Mouse (Mus musculus) bone marrow macrophage, adult 2 months (primary cell): Measurements from ENCODE around the gene Top3a. TPM values are rescaled to one million over a fixed set of nuclear protein-coding genes. Genes with fewer than 3 reads are reported as not detected.
A peak's percentile ranks its signal among the peaks of the same experiment; 100 is the strongest.

ENCODE experiments used
- H3K27ac ChIP-seq: 2 replicates; pipeline ENCODE4 v1.5.1; 2012; ENCODE audit warnings: low read depth, low read length; ENCODE audit not compliant: insufficient read depth
- H3K4me1 ChIP-seq: 2 replicates; pipeline ENCODE4 v1.6.1; 2012; ENCODE audit warnings: low read length; ENCODE audit not compliant: control insufficient read depth, insufficient read depth
- H3K4me3 ChIP-seq: 2 replicates; pipeline ENCODE4 v1.5.1; 2012; ENCODE audit warnings: mild to moderate bottlenecking, low read length, moderate library complexity; ENCODE audit not compliant: insufficient read depth
- CTCF ChIP-seq: IDR thresholded peaks from 2 replicates; pipeline ENCODE4 v1.5.1; 2012; ENCODE audit warnings: low read depth, mild to moderate bottlenecking, low read length, moderate library complexity
- POLR2A ChIP-seq: IDR thresholded peaks from 2 replicates; pipeline ENCODE4 v1.6.1; 2012; ENCODE audit warnings: mild to moderate bottlenecking, low read depth, low read length, borderline replicate concordance
- polyA plus RNA-seq: library from polyadenylated mRNA; stranded (reverse); fragments of >200 nt; gene quantifications from 2 replicates; pipeline ENCODE4 v1.2.4, GENCODE M21; 2012; ENCODE audit not compliant: missing spikeins, insufficient read depth, insufficient read length

Gene Top3a
- polyA plus RNA-seq, 1 experiment, result 13.2 TPM

DNA sequence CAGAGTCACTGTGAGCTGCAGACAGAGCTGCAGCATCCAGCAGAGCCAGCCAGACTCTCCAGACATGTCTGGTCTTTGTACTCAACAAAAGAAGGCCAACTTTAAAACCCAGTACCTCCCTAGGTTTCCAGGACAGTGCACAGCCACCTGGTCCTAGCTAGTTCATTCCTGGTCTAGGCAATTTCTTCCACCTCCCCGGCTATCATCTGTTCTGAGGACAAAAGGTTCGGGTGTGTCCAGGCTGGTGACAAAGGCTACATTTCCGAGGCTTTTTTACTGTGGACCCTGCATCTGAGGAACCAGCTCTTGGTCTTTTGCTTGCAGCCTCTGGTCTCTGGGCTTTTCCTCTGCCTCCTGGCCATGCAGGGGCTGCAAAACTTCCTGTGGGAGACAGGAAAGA, 36.8 kb downstream of the Top3a start:
- Histone ChIP-seq H3K27ac (no peak overlapping the region), H3K4me1 (no peaks in the 10 kb centered on the region), H3K4me3 (no peak overlapping the region)
- no peak for TF ChIP-seq CTCF
- TF ChIP-seq POLR2A, result no peak

DNA sequence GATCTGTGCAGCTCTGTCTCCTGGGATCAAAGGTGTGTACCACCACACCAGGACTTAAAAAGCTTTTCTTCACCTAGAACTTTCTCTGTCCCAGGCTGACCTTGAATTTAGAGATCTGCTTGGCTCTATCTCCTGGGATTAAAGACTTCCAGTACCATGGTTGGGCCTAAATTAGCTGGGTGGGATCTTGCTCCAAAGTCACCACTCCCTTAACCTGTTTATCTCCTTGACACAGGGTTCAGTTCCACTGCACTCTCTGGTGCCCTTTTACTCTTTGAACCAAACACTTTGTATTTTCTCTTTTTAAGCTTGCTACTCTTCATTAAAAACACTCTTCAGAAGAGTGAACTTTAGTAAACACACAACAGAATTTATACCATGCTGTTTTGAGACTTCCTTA, 39.7 kb downstream of the Top3a start:
- Histone ChIP-seq H3K4me3 (no peak overlapping the region), H3K4me1 (peaks cover 17% of the 10 kb centered on the region), H3K27ac (no peak overlapping the region)
- TF ChIP-seq CTCF (no peak), POLR2A (no peak)

DNA sequence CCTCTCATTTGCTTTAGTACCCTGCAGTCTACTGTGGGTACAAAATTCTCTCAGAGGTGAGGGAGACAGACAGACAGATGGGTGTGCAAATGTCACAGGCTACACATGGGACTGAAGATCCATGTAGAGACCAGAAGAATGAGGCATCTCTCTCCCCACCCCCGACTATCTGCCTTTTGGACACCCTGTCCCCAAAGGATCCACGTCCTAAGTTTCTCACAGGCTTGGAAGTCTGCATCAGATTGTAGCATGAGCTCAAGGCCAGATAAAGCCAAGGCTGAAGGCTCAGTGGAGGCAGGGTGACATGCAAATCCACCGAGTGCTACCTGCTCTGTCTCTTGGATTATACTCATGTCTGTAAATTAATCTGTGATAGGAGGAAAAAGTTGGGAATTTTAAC, 40.7 kb downstream of the Top3a start:
- no peak overlapping the region for H3K4me3 ChIP-seq
- no peak overlapping the region for H3K27ac ChIP-seq
- peaks cover 17% of the 10 kb centered on the region for H3K4me1 ChIP-seq
- TF ChIP-seq CTCF (no peak), POLR2A (no peak)

DNA sequence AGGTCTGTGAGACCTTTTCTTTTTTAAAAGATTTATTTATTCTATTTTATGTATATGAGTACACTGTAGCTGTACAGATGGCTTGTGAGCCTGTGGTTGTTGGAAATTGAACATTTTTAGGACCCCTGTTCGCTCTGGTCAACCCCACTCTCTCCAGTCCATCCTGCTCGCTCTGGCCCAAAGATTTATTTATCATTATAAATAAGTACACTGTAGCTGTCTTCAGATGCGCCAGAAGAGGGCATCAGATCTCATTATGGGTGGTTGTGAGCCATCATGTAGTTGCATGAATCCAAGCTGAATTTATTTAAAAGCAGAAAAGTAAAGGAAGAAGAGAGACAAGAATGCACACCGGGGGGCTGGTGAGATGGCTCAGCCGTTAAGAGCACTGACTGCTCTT, 42.0 kb downstream of the Top3a start:
- no peak for TF ChIP-seq CTCF
- peaks cover 17% of the 10 kb centered on the region for H3K4me1 ChIP-seq
- H3K27ac ChIP-seq, result no peak overlapping the region
- H3K4me3 ChIP-seq, result no peak overlapping the region

GRCm38 (mm10) chr11:60734206-60734605, 43.0 kb downstream of the Top3a start:
- Histone ChIP-seq H3K4me1 (peaks cover 26% of the 10 kb centered on the region), H3K4me3 (no peak overlapping the region), H3K27ac (0 out of 2 replicates have a peak overlapping the region, but pooled peaks have one; percentile 38)
- TF ChIP-seq POLR2A (no peak), CTCF (no peak)

GRCm38 (mm10) chr11:60731251-60731650, 45.9 kb downstream of the Top3a start:
- no peak overlapping the region for H3K27ac ChIP-seq
- H3K4me3 ChIP-seq, result no peak overlapping the region
- H3K4me1 ChIP-seq, result peaks cover 35% of the 10 kb centered on the region
- no peak for TF ChIP-seq POLR2A
- TF ChIP-seq CTCF, result no peak

GRCm38 (mm10) chr11:60730169-60730568, 47.0 kb downstream of the Top3a start:
- Histone ChIP-seq H3K4me3 (no peak overlapping the region), H3K4me1 (peaks cover 39% of the 10 kb centered on the region), H3K27ac (no peak overlapping the region)
- TF ChIP-seq POLR2A, result no peak
- no peak for TF ChIP-seq CTCF

DNA sequence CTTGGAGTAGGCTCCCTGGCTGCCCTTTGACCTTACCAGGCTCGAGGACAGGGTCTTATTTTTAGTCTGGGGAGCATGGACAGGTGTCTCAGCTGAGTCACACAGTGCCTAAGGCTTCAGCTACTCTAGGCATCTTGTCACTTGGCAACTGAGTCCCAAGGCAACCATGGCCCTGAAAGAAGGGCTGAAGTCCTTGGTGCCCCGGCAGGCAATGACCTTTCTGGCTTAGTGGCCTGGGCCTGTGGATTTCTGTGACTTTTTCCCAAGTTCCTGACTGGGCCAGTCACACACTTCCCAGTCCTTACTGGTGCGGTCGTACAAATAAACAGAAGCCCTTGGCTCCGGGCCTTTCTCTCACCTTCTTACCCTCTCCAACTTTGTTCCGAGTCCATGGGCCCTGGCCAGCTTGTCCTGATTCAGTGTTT, 47.9 kb downstream of the Top3a start:
- Histone ChIP-seq H3K4me3 (peak overlapping the region; percentile 99), H3K27ac (no peak overlapping the region), H3K4me1 (peaks cover 34% of the 10 kb centered on the region)
- TF ChIP-seq CTCF (no peak), POLR2A (no peak)

- peak within 1 kb of the TSS; percentile 71 for H3K27ac ChIP-seq
- peak within 1 kb of the TSS; percentile 99 for H3K4me3 ChIP-seq
- peaks cover 25% of the 10 kb centered on the region for H3K4me1 ChIP-seq
- TF ChIP-seq POLR2A (no peak), CTCF (no peak)
Measured at GRCm38 (mm10) chr11:60728260-60728761, 48.9 kb downstream of the Top3a start, which contains the start of gene Mief2. Gene Mief2 (plus strand): TSS chr11:60728398.

GRCm38 (mm10) chr11:60727392-60728140, 49.6 kb downstream of the Top3a start:
- TF ChIP-seq POLR2A (no peak), CTCF (no peak; the same call in 1 of the 2 replicates)
- Histone ChIP-seq H3K4me1 (peaks cover 23% of the 10 kb centered on the region), H3K4me3 (peak overlapping the region; percentile 98), H3K27ac (peak overlapping the region; percentile 48)
